Mouse (Mus musculus): Measurements from ENCODE around the gene Spdye4c. TPM values are rescaled to one million over a fixed set of nuclear protein-coding genes. Genes with fewer than 3 reads are reported as not detected.

Spdye4c gene
- polyA plus RNA-seq, 1 experiment from 2014 or later, result not detected

GRCm38 (mm10) chr2:128565904-128566303 lies 25.1 kb upstream of the Spdye4c start:
- Histone ChIP-seq H3K4me3 (replicated peaks) (no peak overlapping the region), H3K27ac (no peak overlapping the region), H3K4me2 (no peak overlapping the region), H3K9me3 (replicated peaks) (no peaks in the 10 kb centered on the region), H3K36me3 (no peaks in the 10 kb centered on the region), H3K9ac (no peak overlapping the region), H3K4me1 (peaks cover 14% of the 10 kb centered on the region), H3K27me3 (0 out of 2 replicates have a peak, but pooled peaks cover 4% of the 10 kb centered on the region)
- 46% methylated on average over 8 of the region's 8 CpGs for WGBS
- no peak for ATAC-seq (replicated peaks; ENCODE audit: low FRiP score)

DNA sequence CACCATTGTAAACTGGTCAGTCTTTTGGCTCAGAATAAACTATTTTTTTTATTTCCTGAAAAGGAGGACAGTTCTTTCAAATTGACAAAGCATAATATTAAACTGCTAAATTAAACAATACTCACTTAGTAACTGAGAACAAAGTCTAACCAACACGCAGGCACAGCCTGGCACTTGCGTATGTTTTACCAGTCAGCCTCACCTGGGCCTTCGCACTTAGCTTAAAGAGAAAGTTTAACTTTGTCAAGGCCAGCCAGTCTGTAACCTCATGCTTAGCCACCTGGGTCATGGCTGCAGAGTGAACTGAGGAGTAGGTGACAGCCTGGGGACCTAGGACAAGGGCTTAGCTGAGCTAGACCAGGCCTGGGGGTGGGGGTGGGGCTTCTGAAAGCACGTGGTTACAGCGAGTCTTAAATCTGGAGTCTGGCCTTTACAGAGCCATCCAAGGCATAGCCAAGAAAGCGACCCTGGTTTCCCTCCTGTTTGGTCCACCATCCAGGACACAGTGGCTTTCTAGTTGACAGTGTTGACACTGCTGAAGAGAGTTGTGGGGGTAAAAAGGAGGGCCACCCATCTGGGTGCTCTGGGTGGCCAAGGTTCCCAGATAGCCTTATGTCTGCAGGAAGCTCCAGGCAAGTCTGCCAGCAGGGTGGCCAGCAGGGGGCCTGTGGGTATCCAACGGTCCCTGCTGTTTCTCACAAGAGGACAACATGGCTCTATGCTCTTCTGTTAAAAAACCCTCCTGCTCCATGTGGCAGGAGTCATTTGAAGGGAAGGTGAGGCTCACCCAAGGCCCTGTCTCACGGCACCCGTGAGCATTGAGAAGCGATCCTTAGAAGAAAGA lies 24.5 kb upstream of the Spdye4c start:
- Histone ChIP-seq H3K36me3 (no peaks in the 10 kb centered on the region), H3K4me2 (no peak overlapping the region), H3K4me1 (peaks cover 14% of the 10 kb centered on the region), H3K27ac (no peak overlapping the region), H3K27me3 (0 out of 2 replicates have a peak, but pooled peaks cover 4% of the 10 kb centered on the region), H3K4me3 (replicated peaks) (no peak overlapping the region), H3K9ac (no peak overlapping the region), H3K9me3 (replicated peaks) (no peaks in the 10 kb centered on the region)
- 0 out of 2 replicates have a peak, but pooled peaks have one; percentile 18 for ATAC-seq (replicated peaks; ENCODE audit: low FRiP score)
- WGBS, result 57% methylated on average over 10 of the region's 10 CpGs

- H3K9me3 ChIP-seq (replicated peaks), result no peaks in the 10 kb centered on the region
- no peaks in the 10 kb centered on the region for H3K36me3 ChIP-seq
- no peak overlapping the region for H3K4me2 ChIP-seq
- H3K27me3 ChIP-seq, result 0 out of 2 replicates have a peak, but pooled peaks cover 4% of the 10 kb centered on the region
- H3K4me1 ChIP-seq, result peaks cover 14% of the 10 kb centered on the region
- H3K27ac ChIP-seq, result no peak overlapping the region
- H3K9ac ChIP-seq, result no peak overlapping the region
- WGBS, result 52% methylated on average over 6 of the region's 6 CpGs
- no peak for ATAC-seq (replicated peaks; ENCODE audit: low FRiP score)
- H3K4me3 ChIP-seq (replicated peaks), result no peak overlapping the region
Measured at GRCm38 (mm10) chr2:128568018-128568417, 23.0 kb upstream of the Spdye4c start.

- no peak for ATAC-seq (replicated peaks; ENCODE audit: low FRiP score)
- Histone ChIP-seq H3K27ac (no peak overlapping the region), H3K9ac (no peak overlapping the region), H3K4me3 (replicated peaks) (no peak overlapping the region), H3K36me3 (no peaks in the 10 kb centered on the region), H3K27me3 (0 out of 2 replicates have a peak, but pooled peaks cover 4% of the 10 kb centered on the region), H3K4me2 (no peak overlapping the region), H3K4me1 (peaks cover 14% of the 10 kb centered on the region), H3K9me3 (replicated peaks) (no peaks in the 10 kb centered on the region)
- WGBS, result 25% methylated on average over 4 of the region's 4 CpGs
Measured at GRCm38 (mm10) chr2:128568490-128568889, 22.5 kb upstream of the Spdye4c start.

DNA sequence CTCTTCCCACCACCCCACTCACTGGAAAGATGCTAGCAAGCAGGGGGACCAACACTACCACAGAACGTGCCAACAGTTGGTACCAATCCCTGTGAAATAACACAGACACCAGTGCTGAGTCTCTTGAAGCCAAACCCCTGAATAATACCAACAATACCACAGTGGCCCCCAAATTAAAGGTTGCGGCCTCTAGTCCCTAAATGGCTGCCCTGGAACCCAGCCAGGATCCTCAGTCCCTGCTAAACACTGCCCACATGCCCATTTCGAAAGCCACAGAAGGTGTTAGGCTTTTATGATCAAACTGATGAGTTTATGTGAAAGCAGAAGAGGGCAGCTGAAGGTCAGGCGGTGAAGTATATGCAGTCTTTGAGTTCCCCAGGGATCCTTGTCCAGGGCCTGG lies 20.0 kb upstream of the Spdye4c start:
- WGBS, result 68% methylated on average over 4 of the region's 4 CpGs
- H3K27ac ChIP-seq, result no peak overlapping the region
- H3K27me3 ChIP-seq, result peaks cover 5% of the 10 kb centered on the region; the same call in 1 of the 2 replicates
- peaks cover 6% of the 10 kb centered on the region for H3K4me1 ChIP-seq
- H3K9me3 ChIP-seq (replicated peaks), result no peaks in the 10 kb centered on the region
- no peak for ATAC-seq (replicated peaks; ENCODE audit: low FRiP score)
- H3K4me3 ChIP-seq (replicated peaks), result no peak overlapping the region
- H3K9ac ChIP-seq, result no peak overlapping the region
- H3K36me3 ChIP-seq, result no peaks in the 10 kb centered on the region
- H3K4me2 ChIP-seq, result no peak overlapping the region

DNA sequence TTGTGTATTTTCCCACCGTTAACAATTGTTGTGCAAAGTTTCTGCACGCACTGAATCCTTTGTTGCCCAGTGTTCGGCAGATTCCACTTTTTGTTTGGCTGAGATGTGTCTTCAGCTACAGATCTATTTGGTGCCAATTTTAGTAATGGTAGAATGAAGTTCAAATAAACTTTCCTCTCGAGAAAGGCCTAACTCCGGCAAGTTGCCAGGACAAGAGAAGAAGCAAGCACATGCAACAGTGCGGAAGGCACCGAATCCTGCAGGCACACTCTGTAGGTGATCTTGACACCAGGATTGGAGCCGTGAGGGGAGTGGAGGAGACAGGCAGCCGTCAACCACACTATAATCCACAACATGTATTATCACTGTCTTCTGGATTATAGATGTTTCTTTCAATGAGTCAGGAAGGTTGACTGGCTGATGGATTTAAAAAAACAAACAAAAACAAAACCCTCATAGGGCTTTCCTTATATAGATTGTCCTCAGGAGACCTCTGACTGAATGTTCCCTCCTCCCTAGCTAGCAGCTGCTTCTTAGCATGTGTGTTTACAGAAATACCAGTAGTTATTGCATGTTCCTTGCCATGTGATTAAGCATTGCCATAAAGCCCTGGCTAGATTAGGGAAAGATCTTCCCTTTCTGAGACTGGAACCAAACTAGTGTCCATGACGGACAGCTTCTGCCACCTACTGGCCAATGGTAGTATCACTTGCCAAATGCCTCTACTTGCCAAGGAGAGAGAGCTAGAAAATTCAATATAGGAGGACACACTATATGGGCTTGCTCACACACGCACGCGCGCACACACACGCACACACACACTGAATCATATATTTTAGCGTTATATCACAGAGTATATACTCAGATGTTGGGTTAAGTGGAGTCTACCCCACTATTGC lies 18.0 kb upstream of the Spdye4c start:
- Histone ChIP-seq H3K27ac (no peak overlapping the region), H3K9ac (no peak overlapping the region), H3K9me3 (replicated peaks) (no peaks in the 10 kb centered on the region), H3K4me2 (no peak overlapping the region), H3K4me1 (no peaks in the 10 kb centered on the region), H3K36me3 (no peaks in the 10 kb centered on the region), H3K27me3 (peaks cover 7% of the 10 kb centered on the region; the same call in 1 of the 2 replicates), H3K4me3 (replicated peaks) (no peak overlapping the region)
- peak; percentile 66 for ATAC-seq (replicated peaks; ENCODE audit: low FRiP score)
- 48% methylated on average over 16 of the region's 16 CpGs for WGBS

GRCm38 (mm10) chr2:128582881-128583280 lies 8.1 kb upstream of the Spdye4c start:
- H3K36me3 ChIP-seq, result no peaks in the 10 kb centered on the region
- H3K4me1 ChIP-seq, result 0 out of 2 replicates have a peak, but pooled peaks cover 5% of the 10 kb centered on the region
- no peak overlapping the region for H3K9ac ChIP-seq
- no peak overlapping the region for H3K4me3 ChIP-seq (replicated peaks)
- no peaks in the 10 kb centered on the region for H3K27me3 ChIP-seq
- peak; percentile 58; the same call in 1 of the 2 replicates for ATAC-seq (replicated peaks; ENCODE audit: low FRiP score)
- H3K4me2 ChIP-seq, result no peak overlapping the region
- 45% methylated on average over 5 of the region's 5 CpGs for WGBS
- H3K27ac ChIP-seq, result no peak overlapping the region
- H3K9me3 ChIP-seq (replicated peaks), result no peaks in the 10 kb centered on the region

GRCm38 (mm10) chr2:128592301-128592700 lies 1.3 kb downstream of the Spdye4c start:
- WGBS, result 91% methylated on average over 7 of the region's 7 CpGs
- H3K4me1 ChIP-seq, result no peaks in the 10 kb centered on the region
- no peaks in the 10 kb centered on the region for H3K36me3 ChIP-seq
- H3K4me3 ChIP-seq (replicated peaks), result no peak overlapping the region
- H3K4me2 ChIP-seq, result no peak overlapping the region
- no peak overlapping the region for H3K9ac ChIP-seq
- H3K27ac ChIP-seq, result no peak overlapping the region
- H3K9me3 ChIP-seq (replicated peaks), result no peaks in the 10 kb centered on the region
- H3K27me3 ChIP-seq, result no peaks in the 10 kb centered on the region
- no peak for ATAC-seq (replicated peaks; ENCODE audit: low FRiP score)

DNA sequence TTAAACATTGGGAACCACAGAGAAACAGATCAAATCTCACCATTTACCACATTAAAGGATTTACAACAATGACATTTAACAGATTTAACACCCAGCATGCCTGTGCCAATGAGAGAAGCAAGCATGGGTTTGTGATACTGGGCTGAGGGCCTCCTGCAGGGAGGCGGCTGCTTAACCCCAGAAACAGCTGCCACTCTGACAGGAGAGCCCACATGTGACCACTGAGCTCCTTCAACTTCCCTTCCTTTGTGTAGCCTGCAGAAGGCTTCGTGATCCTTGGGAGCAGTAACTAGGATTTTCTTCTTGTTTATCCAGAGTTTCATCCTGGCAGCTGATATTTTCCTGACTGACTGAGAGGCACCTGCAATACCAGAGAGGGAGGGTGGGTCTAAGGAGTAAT lies 10.5 kb downstream of the Spdye4c start:
- Histone ChIP-seq H3K9ac (no peak overlapping the region), H3K4me2 (no peak overlapping the region), H3K27ac (no peak overlapping the region), H3K9me3 (replicated peaks) (no peaks in the 10 kb centered on the region), H3K36me3 (no peaks in the 10 kb centered on the region), H3K4me1 (no peaks in the 10 kb centered on the region), H3K4me3 (replicated peaks) (no peak overlapping the region), H3K27me3 (no peaks in the 10 kb centered on the region)
- no peak for ATAC-seq (replicated peaks; ENCODE audit: low FRiP score)
- WGBS, result 52% methylated on average over 2 of the region's 2 CpGs

DNA sequence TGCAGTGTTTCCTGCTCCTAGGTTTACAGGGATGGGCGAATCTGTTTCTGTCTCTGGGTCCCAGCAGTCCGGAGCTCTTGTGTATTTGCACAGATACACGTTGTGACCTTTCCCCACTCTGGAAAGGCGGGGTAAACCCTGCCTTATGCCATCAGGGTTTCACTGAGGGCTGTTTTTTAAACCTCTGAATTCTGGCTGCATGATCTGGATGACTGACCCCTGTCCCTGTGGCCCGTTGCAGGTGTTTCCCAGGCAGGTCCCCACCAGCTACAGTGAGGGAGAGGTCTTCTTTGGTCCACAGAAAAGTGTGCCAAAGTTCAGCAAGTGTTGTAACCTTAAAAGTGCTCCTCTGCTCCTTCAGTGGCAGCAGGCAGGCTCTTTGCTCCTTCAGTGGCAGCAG lies 18.3 kb downstream of the Spdye4c start:
- peaks cover 42% of the 10 kb centered on the region for H3K36me3 ChIP-seq
- no peak overlapping the region for H3K27ac ChIP-seq
- ATAC-seq (replicated peaks; ENCODE audit: low FRiP score), result no peak
- H3K9ac ChIP-seq, result no peak overlapping the region
- WGBS, result 80% methylated on average over 5 of the region's 5 CpGs
- H3K4me1 ChIP-seq, result no peaks in the 10 kb centered on the region
- no peaks in the 10 kb centered on the region for H3K27me3 ChIP-seq
- no peak overlapping the region for H3K4me2 ChIP-seq
- H3K9me3 ChIP-seq (replicated peaks), result no peaks in the 10 kb centered on the region
- H3K4me3 ChIP-seq (replicated peaks), result no peak overlapping the region

DNA sequence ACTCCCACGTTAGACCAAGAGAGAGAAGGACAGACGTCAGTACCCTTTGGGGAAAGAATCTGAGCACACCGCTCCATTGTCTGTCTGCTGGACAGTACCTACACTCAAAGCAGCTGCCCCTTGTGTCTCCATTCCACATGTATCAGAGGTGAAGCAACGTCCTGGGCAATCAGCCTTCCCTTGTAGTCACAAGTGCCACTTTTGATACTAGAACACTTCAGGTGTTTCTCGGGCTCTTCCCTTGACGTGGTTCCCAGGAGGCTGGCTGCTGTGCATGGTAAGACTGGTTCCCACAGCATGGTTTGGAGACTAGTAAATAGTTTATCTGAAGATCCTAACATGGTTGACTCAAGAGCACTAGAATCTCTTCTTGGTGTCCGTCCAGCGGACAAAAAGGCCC lies 20.2 kb downstream of the Spdye4c start:
- no peak for ATAC-seq (replicated peaks; ENCODE audit: low FRiP score)
- WGBS, result 94% methylated on average over 8 of the region's 8 CpGs
- H3K9me3 ChIP-seq (replicated peaks), result no peaks in the 10 kb centered on the region
- no peak overlapping the region for H3K4me3 ChIP-seq (replicated peaks)
- H3K27me3 ChIP-seq, result no peaks in the 10 kb centered on the region
- H3K36me3 ChIP-seq, result peaks cover 58% of the 10 kb centered on the region
- H3K4me2 ChIP-seq, result no peak overlapping the region
- no peaks in the 10 kb centered on the region for H3K4me1 ChIP-seq
- no peak overlapping the region for H3K9ac ChIP-seq
- no peak overlapping the region for H3K27ac ChIP-seq

GRCm38 (mm10) chr2:128612275-128612674 lies 21.3 kb downstream of the Spdye4c start:
- peaks cover 68% of the 10 kb centered on the region for H3K36me3 ChIP-seq
- no peak overlapping the region for H3K9ac ChIP-seq

More at GRCm38 (mm10) chr2:128612275-128612674, 21.3 kb downstream of the Spdye4c start:
- H3K27me3 ChIP-seq, result no peaks in the 10 kb centered on the region
- no peak overlapping the region for H3K4me2 ChIP-seq
- no peak for ATAC-seq (replicated peaks; ENCODE audit: low FRiP score)
- no peak overlapping the region for H3K27ac ChIP-seq
- WGBS, result 89% methylated on average over 7 of the region's 7 CpGs
- H3K4me1 ChIP-seq, result no peaks in the 10 kb centered on the region
- H3K9me3 ChIP-seq (replicated peaks), result no peaks in the 10 kb centered on the region
- H3K4me3 ChIP-seq (replicated peaks), result no peak overlapping the region
